11 mouse cellular contexts compared by ENCODE assay signal in genomic region chr11:74841366-74841765, GRCm38 (mm10). TPM values are rescaled to one million over a fixed set of nuclear protein-coding genes. Genes with fewer than 3 reads are reported as not detected.
DNase-seq lines count a peak whose midpoint lies in the region; ATAC-seq lines count a peak whose summit lies in the region.
"Had no signal": no experiment of that assay in that cellular context is flagged by ENCODE, and none has a peak within 500 bp of the region (broad histone marks: within the 10 kb centered on the region; RNA-seq: fewer than 3 reads in every experiment).

No protein-coding gene starts in this region.

- ATAC-seq in liver, embryonic 12.5 days: no peak
- peak; percentile 35 for ATAC-seq in kidney, embryonic 15.5 days (replicated peaks; ENCODE audit: low FRiP score)
- no peak for ATAC-seq in forebrain, embryonic 15.5 days (replicated peaks)

- H3K27me3 ChIP-seq in liver, embryonic 12.5 days (replicated peaks): no peaks in the 10 kb centered on the region
- no peaks in the 10 kb centered on the region for H3K27me3 ChIP-seq in kidney, embryonic 15.5 days
- H3K27me3 ChIP-seq in forebrain, embryonic 15.5 days: no peaks in the 10 kb centered on the region
- H3K27me3 ChIP-seq: hindbrain, embryonic 15.5 days; limb, embryonic 12.5 days had no signal

- 80% methylated on average over 9 of the region's 9 CpGs for WGBS in liver, embryonic 12.5 days (ENCODE audit: insufficient replicate concordance)
- WGBS in kidney, embryonic 15.5 days: 49% methylated on average over 9 of the region's 9 CpGs
- 79% methylated on average over 9 of the region's 9 CpGs for WGBS in forebrain, embryonic 15.5 days

- H3K4me2 ChIP-seq in liver, embryonic 12.5 days: no peak overlapping the region
- peak overlapping the region; percentile 20; the same call in 1 of the 2 replicates for H3K4me2 ChIP-seq in kidney, embryonic 15.5 days
- H3K4me2 ChIP-seq in forebrain, embryonic 15.5 days (replicated peaks): no peak overlapping the region
- H3K4me2 ChIP-seq: hindbrain, embryonic 15.5 days; limb, embryonic 12.5 days had no signal

- H3K4me3 ChIP-seq in liver, embryonic 12.5 days: no peak overlapping the region
- H3K4me3 ChIP-seq in kidney, embryonic 15.5 days (replicated peaks): no peak overlapping the region
- no peak overlapping the region for H3K4me3 ChIP-seq in forebrain, embryonic 15.5 days
- H3K4me3 ChIP-seq: hindbrain, embryonic 15.5 days; limb, embryonic 12.5 days had no signal

- peaks cover 40% of the 10 kb centered on the region for H3K4me1 ChIP-seq in liver, embryonic 12.5 days
- peaks cover 64% of the 10 kb centered on the region for H3K4me1 ChIP-seq in kidney, embryonic 15.5 days
- H3K4me1 ChIP-seq in forebrain, embryonic 15.5 days: peaks cover 25% of the 10 kb centered on the region

- H3K9ac ChIP-seq in liver, embryonic 12.5 days: no peak overlapping the region
- H3K9ac ChIP-seq in kidney, embryonic 15.5 days: 0 out of 2 replicates have a peak overlapping the region, but pooled peaks have one; percentile 10
- no peak overlapping the region for H3K9ac ChIP-seq in forebrain, embryonic 15.5 days (replicated peaks)
- H3K9ac ChIP-seq: hindbrain, embryonic 15.5 days; limb, embryonic 12.5 days had no signal

- peaks cover 5% of the 10 kb centered on the region; the same call in 1 of the 2 replicates for H3K9me3 ChIP-seq in liver, embryonic 12.5 days (replicated peaks)
- H3K9me3 ChIP-seq in kidney, embryonic 15.5 days (replicated peaks): 0 out of 2 replicates have a peak, but pooled peaks cover 3% of the 10 kb centered on the region
- no peaks in the 10 kb centered on the region for H3K9me3 ChIP-seq in forebrain, embryonic 15.5 days
- H3K9me3 ChIP-seq: hindbrain, embryonic 15.5 days had no signal

- H3K36me3 ChIP-seq in liver, embryonic 12.5 days: peaks cover 57% of the 10 kb centered on the region
- peaks cover 54% of the 10 kb centered on the region for H3K36me3 ChIP-seq in kidney, embryonic 15.5 days
- peaks cover 42% of the 10 kb centered on the region for H3K36me3 ChIP-seq in forebrain, embryonic 15.5 days

- H3K27ac ChIP-seq in liver, embryonic 12.5 days: peak overlapping the region; percentile 37
- peak overlapping the region; percentile 76 for H3K27ac ChIP-seq in kidney, embryonic 15.5 days
- no peak overlapping the region for H3K27ac ChIP-seq in forebrain, embryonic 15.5 days (replicated peaks)
- H3K27ac ChIP-seq: hindbrain, embryonic 15.5 days; limb, embryonic 12.5 days; macrophage had no signal

- peak; percentile 79 to 87 for DNase-seq in adrenal gland, adult (ENCODE audit: inconsistent age in 2 of 2, low spot score in 1 of 2)
- no peak for DNase-seq in adrenal gland, postnatal 4 days (ENCODE audit: low spot score in 2 of 2)
- DNase-seq in liver: no peak
- DNase-seq in cerebellum, postnatal 10 days: peak; percentile 55
- no peak for DNase-seq in layer of hippocampus, adult 9-10 months (ENCODE audit: low spot score)

RNA-seq across cellular contexts. Expression of gene Mnt, which starts 10.6 kb away (rescaled TPM):
- total RNA-seq in adrenal gland, postnatal 4 days (2021): 10 to 100 TPM; 29.0 to 35.9 TPM
- polyA plus RNA-seq in liver, embryonic 12.5 days (2016; fragmentation: Nextera tagmentation; extraction: Ambion mirVana): 1.9 and 2.0 TPM in 2 replicates
- polyA plus RNA-seq in kidney, embryonic 15.5 days (2015; fragmentation: Nextera tagmentation; extraction: Ambion mirVana): 5.0 and 5.7 TPM in 2 replicates
- polyA plus RNA-seq in forebrain, embryonic 15.5 days (2015; fragmentation: Nextera tagmentation; extraction: Ambion mirVana): 10.0 and 10.1 TPM in 2 replicates

RNA-seq across cellular contexts. Expression of gene Sgsm2, which starts 55.5 kb away (rescaled TPM):
- 10 to 100 TPM; 26.3 to 31.9 TPM for total RNA-seq in adrenal gland, postnatal 4 days (2021)
- polyA plus RNA-seq in liver, embryonic 12.5 days (2016; fragmentation: Nextera tagmentation; extraction: Ambion mirVana): 2.6 and 2.9 TPM in 2 replicates
- polyA plus RNA-seq in kidney, embryonic 15.5 days (2015; fragmentation: Nextera tagmentation; extraction: Ambion mirVana): 6.1 and 7.3 TPM in 2 replicates
- 14.3 and 14.6 TPM in 2 replicates for polyA plus RNA-seq in forebrain, embryonic 15.5 days (2015; fragmentation: Nextera tagmentation; extraction: Ambion mirVana)

RNA-seq across cellular contexts. Expression of gene Tsr1, which starts 56.5 kb away (rescaled TPM):
- 10 to 100 TPM; 39.7 to 42.3 TPM for total RNA-seq in adrenal gland, postnatal 4 days (2021)
- polyA plus RNA-seq in liver, embryonic 12.5 days (2016; fragmentation: Nextera tagmentation; extraction: Ambion mirVana): 45.5 and 47.1 TPM in 2 replicates
- polyA plus RNA-seq in kidney, embryonic 15.5 days (2015; fragmentation: Nextera tagmentation; extraction: Ambion mirVana): 50.6 and 51.4 TPM in 2 replicates
- 34.4 and 34.5 TPM in 2 replicates for polyA plus RNA-seq in forebrain, embryonic 15.5 days (2015; fragmentation: Nextera tagmentation; extraction: Ambion mirVana)

Comparison
In these comparisons a context has a peak if more than half of its experiments do, and no peak if none do; other contexts are left out.
1. DNase-seq: peak in adrenal gland, adult (2 of 2) and cerebellum, postnatal 10 days (2 of 2); none in adrenal gland, postnatal 4 days (0 of 2), liver (single experiment) and layer of hippocampus, adult 9-10 months (single experiment).